Mouse (Mus musculus) intestine, postnatal 0 days (tissue): ENCODE data around the gene Stat5a. TPM values are rescaled to one million over a fixed set of nuclear protein-coding genes. Genes with fewer than 3 reads are reported as not detected.

Experiments used
- ATAC-seq: fragments of 200-750 bp; cut with Nextera tagmentation; 2 replicates; pipeline ENCODE4 v1.8.0; 2017; ENCODE audit warnings: mild to moderate bottlenecking, moderate TSS enrichment, moderate library complexity
- H3K27ac ChIP-seq: fragments of 300-500 bp; sonication (generic); 2 replicates; pipeline ENCODE4 v1.5.1; 2014; ENCODE audit warnings: mild to moderate bottlenecking, low read depth, low read length, moderate library complexity
- H3K27me3 ChIP-seq: fragments of 300-500 bp; sonication (generic); replicated peaks from 2 replicates; pipeline ENCODE4 v1.6.1; 2014; ENCODE audit warnings: low read length, mixed read lengths; ENCODE audit not compliant: control insufficient read depth, insufficient read depth
- H3K36me3 ChIP-seq: fragments of 300-500 bp; sonication (generic); 2 replicates; pipeline ENCODE4 v1.6.1; 2014; ENCODE audit warnings: mild to moderate bottlenecking, moderate library complexity; ENCODE audit not compliant: control insufficient read depth, insufficient read depth
- H3K4me1 ChIP-seq: fragments of 300-500 bp; sonication (generic); replicated peaks from 2 replicates; pipeline ENCODE4 v1.6.1; 2014; ENCODE audit warnings: antibody characterized with exemption, low read length, mixed read lengths; ENCODE audit not compliant: control insufficient read depth, insufficient read depth
- H3K4me2 ChIP-seq: fragments of 300-500 bp; sonication (generic); replicated peaks from 2 replicates; pipeline ENCODE4 v1.6.1; 2014; ENCODE audit warnings: low read depth, mild to moderate bottlenecking, moderate library complexity
- H3K4me3 ChIP-seq: fragments of 300-500 bp; sonication (generic); 2 replicates; pipeline ENCODE4 v1.5.1; 2014; ENCODE audit warnings: low read depth, low read length
- H3K9ac ChIP-seq: fragments of 300-500 bp; sonication (generic); 2 replicates; pipeline ENCODE4 v1.6.1; 2014; ENCODE audit warnings: mild to moderate bottlenecking, low read depth, low read length
- H3K9me3 ChIP-seq: fragments of 300-500 bp; sonication (generic); 2 replicates; pipeline ENCODE4 v1.6.1; 2016; ENCODE audit warnings: mixed run types; ENCODE audit not compliant: control insufficient read depth
- CTCF ChIP-seq: sonication (generic); IDR thresholded peaks from 2 replicates; pipeline ENCODE4 v1.5.1; 2016; ENCODE audit warnings: low read depth, mild to moderate bottlenecking, control low read depth, antibody characterized with exemption, moderate library complexity
- WGBS: fragments of 180-500 bp; shearing (Covaris S2); extraction: QIAGEN DNeasy Blood & Tissue Kit; methylation state at CpG from one replicate; pipeline ENCODE4 v1.1.7; 2014; 5-methylcytosine and 5-hydroxymethylcytosine counted together
- polyA plus RNA-seq: library from polyadenylated mRNA; unstranded; fragments of >200 nt; fragmentation: Nextera tagmentation; extraction: Ambion mirVana; gene quantifications from 2 replicates; pipeline ENCODE4 v1.2.1, GENCODE M21; 2015

The Stat5a gene
- polyA plus RNA-seq, 1 experiment from 2014 or later, result 4.8 TPM

- TF ChIP-seq CTCF, result no peak
- Histone ChIP-seq H3K4me1 (0 out of 2 replicates have a peak, but pooled peaks cover 2% of the 10 kb centered on the region), H3K4me3 (no peak overlapping the region), H3K9me3 (no peaks in the 10 kb centered on the region), H3K36me3 (no peaks in the 10 kb centered on the region), H3K4me2 (no peak overlapping the region), H3K9ac (no peak overlapping the region), H3K27ac (no peak overlapping the region), H3K27me3 (no peaks in the 10 kb centered on the region)
- ATAC-seq, result no peak
- WGBS, result 71% methylated on average over 12 of the region's 12 CpGs
Observed at GRCm38 (mm10) chr11:100840866-100841265, 18.3 kb upstream of the Stat5a start.

GRCm38 (mm10) chr11:100842025-100842424, 17.1 kb upstream of the Stat5a start:
- no peaks in the 10 kb centered on the region for H3K27me3 ChIP-seq
- no peak overlapping the region for H3K4me2 ChIP-seq
- no peak for TF ChIP-seq CTCF
- 57% methylated on average over 7 of the region's 7 CpGs for WGBS
- no peak overlapping the region for H3K4me3 ChIP-seq
- no peak overlapping the region for H3K27ac ChIP-seq
- no peak for ATAC-seq
- no peaks in the 10 kb centered on the region for H3K9me3 ChIP-seq
- H3K4me1 ChIP-seq, result peaks cover 2% of the 10 kb centered on the region; the same call in 1 of the 2 replicates
- H3K9ac ChIP-seq, result no peak overlapping the region
- H3K36me3 ChIP-seq, result no peaks in the 10 kb centered on the region

- Histone ChIP-seq H3K4me3 (no peak overlapping the region), H3K4me2 (no peak overlapping the region), H3K27ac (no peak overlapping the region), H3K27me3 (no peaks in the 10 kb centered on the region), H3K36me3 (no peaks in the 10 kb centered on the region), H3K9ac (no peak overlapping the region), H3K9me3 (no peaks in the 10 kb centered on the region), H3K4me1 (peaks cover 2% of the 10 kb centered on the region; the same call in 1 of the 2 replicates)
- no peak for TF ChIP-seq CTCF
- 82% methylated on average over 8 of the region's 8 CpGs for WGBS
- ATAC-seq, result no peak
Observed at GRCm38 (mm10) chr11:100843070-100843669, 16.0 kb upstream of the Stat5a start.

- H3K4me1 ChIP-seq, result peaks cover 5% of the 10 kb centered on the region; the same call in 1 of the 2 replicates
- no peaks in the 10 kb centered on the region for H3K36me3 ChIP-seq
- no peak overlapping the region for H3K27ac ChIP-seq
- H3K27me3 ChIP-seq, result no peaks in the 10 kb centered on the region
- H3K4me2 ChIP-seq, result no peak overlapping the region
- H3K9me3 ChIP-seq, result no peaks in the 10 kb centered on the region
- no peak for TF ChIP-seq CTCF
- 86% methylated on average over 4 of the region's 4 CpGs for WGBS
- ATAC-seq, result no peak
- H3K9ac ChIP-seq, result no peak overlapping the region
- no peak overlapping the region for H3K4me3 ChIP-seq
Observed at GRCm38 (mm10) chr11:100844121-100844520, 15.0 kb upstream of the Stat5a start.

- ATAC-seq, result no peak
- Histone ChIP-seq H3K27me3 (no peaks in the 10 kb centered on the region), H3K4me3 (no peak overlapping the region), H3K27ac (no peak overlapping the region), H3K4me2 (no peak overlapping the region), H3K4me1 (peaks cover 6% of the 10 kb centered on the region; the same call in 1 of the 2 replicates), H3K9me3 (no peaks in the 10 kb centered on the region), H3K36me3 (no peaks in the 10 kb centered on the region), H3K9ac (no peak overlapping the region)
- no peak for TF ChIP-seq CTCF
- WGBS, result 82% methylated on average over 6 of the region's 6 CpGs
Observed at GRCm38 (mm10) chr11:100845793-100846192, 13.4 kb upstream of the Stat5a start.

- TF ChIP-seq CTCF, result no peak
- Histone ChIP-seq H3K36me3 (no peaks in the 10 kb centered on the region), H3K27ac (no peak overlapping the region), H3K27me3 (no peaks in the 10 kb centered on the region), H3K9me3 (no peaks in the 10 kb centered on the region), H3K4me1 (peaks cover 6% of the 10 kb centered on the region; the same call in 1 of the 2 replicates), H3K4me3 (no peak overlapping the region), H3K9ac (no peak overlapping the region), H3K4me2 (no peak overlapping the region)
- 89% methylated on average over 4 of the region's 4 CpGs for WGBS
- ATAC-seq, result no peak
Observed at GRCm38 (mm10) chr11:100847572-100847971, 11.6 kb upstream of the Stat5a start.
